Mouse (Mus musculus) kidney, embryonic 14.5 days (tissue): Measurements from ENCODE around the gene Oas3. TPM values are rescaled to one million over a fixed set of nuclear protein-coding genes. Genes with fewer than 3 reads are reported as not detected.
A peak's percentile ranks its signal among the peaks of the same experiment; 100 is the strongest.

Experiments used
- ATAC-seq: fragments of 200-750 bp; cut with Nextera tagmentation; 2 replicates; pipeline ENCODE4 v1.8.0; 2017; ENCODE audit warnings: moderate number of reproducible peaks, mild to moderate bottlenecking, moderate TSS enrichment, moderate library complexity; ENCODE audit not compliant: low FRiP score, low TSS enrichment
- H3K27ac ChIP-seq: fragments of 300-500 bp; sonication (generic); 2 replicates; pipeline ENCODE4 v1.5.1; 2014; ENCODE audit warnings: low read depth, mild to moderate bottlenecking, low read length, moderate library complexity, mixed read lengths
- H3K27me3 ChIP-seq: fragments of 300-500 bp; sonication (generic); 2 replicates; pipeline ENCODE4 v1.6.1; 2014; ENCODE audit warnings: mild to moderate bottlenecking, low read length; ENCODE audit not compliant: control insufficient read depth, insufficient read depth
- H3K36me3 ChIP-seq: fragments of 300-500 bp; sonication (generic); 2 replicates; pipeline ENCODE4 v1.6.1; 2014; ENCODE audit warnings: low read length, mixed read lengths; ENCODE audit not compliant: control insufficient read depth, insufficient read depth
- H3K4me1 ChIP-seq: fragments of 300-500 bp; sonication (generic); 2 replicates; pipeline ENCODE4 v1.6.1; 2014; ENCODE audit warnings: low read length, mixed read lengths; ENCODE audit not compliant: control insufficient read depth, insufficient read depth
- H3K4me2 ChIP-seq: fragments of 300-500 bp; sonication (generic); replicated peaks from 2 replicates; pipeline ENCODE4 v1.6.1; 2014; ENCODE audit warnings: low read depth, mild to moderate bottlenecking, low read length
- H3K4me3 ChIP-seq: fragments of 300-500 bp; sonication (generic); 2 replicates; pipeline ENCODE4 v1.5.1; 2014; ENCODE audit warnings: mild to moderate bottlenecking, low read length
- H3K9ac ChIP-seq: fragments of 300-500 bp; sonication (generic); 2 replicates; pipeline ENCODE4 v1.6.1; 2014; ENCODE audit warnings: low read depth, mild to moderate bottlenecking, low read length, moderate library complexity
- H3K9me3 ChIP-seq: fragments of 300-500 bp; sonication (generic); 2 replicates; pipeline ENCODE4 v1.6.1; 2016; ENCODE audit warnings: low read length; ENCODE audit not compliant: control insufficient read depth
- WGBS: fragments of 180-500 bp; shearing (Covaris S2); extraction: QIAGEN DNeasy Blood & Tissue Kit; methylation state at CpG from one replicate; pipeline ENCODE4 v1.1.7; 2014; 5-methylcytosine and 5-hydroxymethylcytosine counted together
- polyA plus RNA-seq: library from polyadenylated mRNA; unstranded; fragments of >200 nt; fragmentation: Nextera tagmentation; extraction: Ambion mirVana; gene quantifications from 2 replicates; pipeline ENCODE4 v1.2.1, GENCODE M21; 2014

Gene Oas3
- polyA plus RNA-seq, 1 experiment from 2014 or later: not detected

DNA sequence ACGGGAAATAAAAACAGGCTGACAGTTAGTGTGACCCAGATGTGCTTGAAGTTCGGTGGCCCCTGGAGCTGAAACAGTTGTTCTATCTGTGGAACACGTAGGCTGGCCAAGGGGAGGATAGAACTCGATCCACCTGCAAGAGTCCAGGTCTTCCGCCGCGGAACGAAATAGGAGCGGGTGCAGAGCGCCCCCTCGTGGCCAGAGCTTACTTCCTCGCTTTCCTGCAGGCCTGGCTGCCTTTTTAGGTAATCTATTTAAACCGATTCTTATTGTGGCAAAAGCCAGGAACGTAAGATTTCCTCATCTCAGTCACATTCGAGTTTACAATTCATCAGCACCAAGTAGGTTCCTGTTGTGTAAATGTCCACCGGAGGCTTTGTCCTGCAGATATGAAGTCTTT is 63.1 kb downstream of the Oas3 start:
- Histone ChIP-seq H3K9ac (no peak overlapping the region), H3K27me3 (peaks cover 43% of the 10 kb centered on the region), H3K4me2 (no peak overlapping the region), H3K9me3 (no peaks in the 10 kb centered on the region), H3K4me3 (no peak overlapping the region), H3K27ac (no peak overlapping the region), H3K4me1 (peaks cover 18% of the 10 kb centered on the region; the same call in 1 of the 2 replicates), H3K36me3 (no peaks in the 10 kb centered on the region)
- 4% methylated on average over 16 of the region's 16 CpGs for WGBS
- ATAC-seq: no peak

DNA sequence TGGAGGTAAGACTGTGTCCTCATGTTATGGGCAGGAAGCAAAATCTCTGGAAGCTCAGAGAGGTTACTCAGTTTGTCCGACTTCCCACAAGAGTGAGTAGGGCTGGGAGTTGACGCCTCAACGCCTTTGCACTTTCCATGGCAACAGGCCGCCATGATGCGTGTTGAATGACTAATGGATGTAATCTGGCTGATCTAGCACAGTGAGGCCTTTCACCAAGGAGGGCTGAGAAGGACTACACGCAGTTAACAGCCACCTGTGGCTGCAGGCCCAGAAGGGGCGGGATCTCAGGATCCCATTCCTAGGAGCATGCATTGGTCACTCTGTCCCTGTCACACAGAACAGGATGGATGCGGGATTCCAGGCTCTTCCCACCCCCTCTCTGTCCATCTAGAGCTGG is 64.7 kb downstream of the Oas3 start:
- H3K9me3 ChIP-seq: no peaks in the 10 kb centered on the region
- WGBS: 63% methylated on average over 8 of the region's 8 CpGs
- no peak overlapping the region for H3K4me2 ChIP-seq
- peaks cover 18% of the 10 kb centered on the region; the same call in 1 of the 2 replicates for H3K4me1 ChIP-seq
- no peak overlapping the region for H3K4me3 ChIP-seq
- ATAC-seq: no peak
- no peak overlapping the region for H3K27ac ChIP-seq
- peaks cover 43% of the 10 kb centered on the region for H3K27me3 ChIP-seq
- H3K9ac ChIP-seq: no peak overlapping the region
- H3K36me3 ChIP-seq: no peaks in the 10 kb centered on the region

DNA sequence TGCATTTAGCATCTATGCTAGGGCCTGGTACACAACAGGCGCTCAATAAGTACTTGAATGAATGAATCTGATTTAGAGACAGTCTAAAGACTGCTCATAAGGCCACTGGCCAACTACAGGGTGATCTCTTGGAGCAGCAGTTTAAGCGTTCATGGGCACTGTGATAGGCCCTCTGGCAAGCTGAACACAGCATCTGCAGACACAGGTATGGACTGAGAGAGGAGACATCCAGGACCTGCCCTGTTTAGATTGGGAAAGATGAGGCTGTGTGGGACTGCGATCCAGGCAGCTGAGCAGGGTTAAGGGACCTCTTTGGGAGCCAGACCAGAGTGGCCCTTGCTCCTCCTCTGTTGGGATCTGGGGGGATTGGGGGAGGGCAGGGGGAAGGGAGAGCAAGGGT is 65.6 kb downstream of the Oas3 start, which contains the start of gene Dtx1:
Dtx1 (minus strand) TSS at position 101 of the 400 bp plus-strand sequence.
- no peak within 1 kb of the TSS for H3K27ac ChIP-seq
- peak within 1 kb of the TSS; percentile 55 for H3K9ac ChIP-seq
- 36% methylated on average over 3 of the region's 3 CpGs for WGBS
- H3K27me3 ChIP-seq: peaks cover 43% of the 10 kb centered on the region
- ATAC-seq: peak; percentile 28; the same call in 1 of the 2 replicates
- H3K9me3 ChIP-seq: no peaks in the 10 kb centered on the region
- no peaks in the 10 kb centered on the region for H3K36me3 ChIP-seq
- peaks cover 21% of the 10 kb centered on the region; the same call in 1 of the 2 replicates for H3K4me1 ChIP-seq
- peak within 1 kb of the TSS; percentile 50 for H3K4me3 ChIP-seq
- peak within 1 kb of the TSS; percentile 90 for H3K4me2 ChIP-seq

DNA sequence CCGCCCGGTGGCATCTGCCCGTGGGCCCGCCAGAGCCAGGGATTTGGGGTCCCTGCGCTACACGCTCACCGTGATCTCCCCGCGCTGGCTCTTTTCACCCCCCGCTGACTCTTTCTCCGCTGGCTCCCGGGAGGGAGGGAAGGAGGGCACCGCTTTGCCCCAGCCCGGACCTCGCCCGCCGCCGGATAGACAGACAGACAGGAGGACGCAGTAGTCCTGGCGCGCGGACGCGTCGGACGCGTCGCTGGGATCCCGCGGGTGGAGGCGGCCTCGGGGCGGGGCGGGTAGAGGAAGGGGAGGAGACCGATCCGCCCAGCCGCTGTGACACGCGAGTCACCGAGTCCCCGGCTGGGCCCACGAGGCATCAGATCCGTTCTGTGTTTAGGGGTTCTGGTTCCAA is 66.0 kb downstream of the Oas3 start:
- no peaks in the 10 kb centered on the region for H3K36me3 ChIP-seq
- peak overlapping the region; percentile 55 for H3K9ac ChIP-seq
- WGBS: under 1% methylated on average over 42 of the region's 43 CpGs
- peaks cover 25% of the 10 kb centered on the region for H3K4me1 ChIP-seq
- H3K9me3 ChIP-seq: no peaks in the 10 kb centered on the region
- no peak for ATAC-seq
- H3K27ac ChIP-seq: no peak overlapping the region
- peak overlapping the region; percentile 50 for H3K4me3 ChIP-seq
- peak overlapping the region; percentile 90 for H3K4me2 ChIP-seq
- H3K27me3 ChIP-seq: peaks cover 43% of the 10 kb centered on the region

DNA sequence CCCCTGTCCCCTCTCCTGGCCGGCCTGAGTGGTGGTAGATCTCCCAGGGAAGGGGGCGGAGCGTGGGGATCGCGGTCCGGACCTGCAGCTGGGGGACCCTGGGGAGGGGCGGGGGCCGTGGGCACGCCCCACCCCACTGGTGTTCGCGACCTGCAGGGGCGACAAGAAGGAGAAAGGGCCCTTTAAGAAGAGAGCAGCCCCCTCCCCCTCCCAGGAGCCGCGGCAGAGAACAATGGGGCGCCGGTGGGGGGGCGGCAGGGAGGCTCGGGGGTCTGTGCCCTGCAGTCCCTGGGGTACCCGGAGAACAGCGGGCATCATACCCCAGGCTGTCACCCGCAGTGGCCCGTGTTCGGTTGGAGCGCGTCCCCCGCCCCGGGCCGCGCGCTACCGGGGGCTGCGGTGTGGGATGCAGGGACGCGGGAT is 66.6 kb downstream of the Oas3 start:
- H3K4me2 ChIP-seq: peak overlapping the region; percentile 90
- peaks cover 43% of the 10 kb centered on the region for H3K27me3 ChIP-seq
- H3K4me3 ChIP-seq: peak overlapping the region; percentile 50
- H3K27ac ChIP-seq: no peak overlapping the region
- WGBS: under 1% methylated on average over 27 of the region's 34 CpGs
- H3K36me3 ChIP-seq: no peaks in the 10 kb centered on the region
- H3K4me1 ChIP-seq: peaks cover 25% of the 10 kb centered on the region
- H3K9ac ChIP-seq: peak overlapping the region; percentile 55
- ATAC-seq: no peak
- no peaks in the 10 kb centered on the region for H3K9me3 ChIP-seq

DNA sequence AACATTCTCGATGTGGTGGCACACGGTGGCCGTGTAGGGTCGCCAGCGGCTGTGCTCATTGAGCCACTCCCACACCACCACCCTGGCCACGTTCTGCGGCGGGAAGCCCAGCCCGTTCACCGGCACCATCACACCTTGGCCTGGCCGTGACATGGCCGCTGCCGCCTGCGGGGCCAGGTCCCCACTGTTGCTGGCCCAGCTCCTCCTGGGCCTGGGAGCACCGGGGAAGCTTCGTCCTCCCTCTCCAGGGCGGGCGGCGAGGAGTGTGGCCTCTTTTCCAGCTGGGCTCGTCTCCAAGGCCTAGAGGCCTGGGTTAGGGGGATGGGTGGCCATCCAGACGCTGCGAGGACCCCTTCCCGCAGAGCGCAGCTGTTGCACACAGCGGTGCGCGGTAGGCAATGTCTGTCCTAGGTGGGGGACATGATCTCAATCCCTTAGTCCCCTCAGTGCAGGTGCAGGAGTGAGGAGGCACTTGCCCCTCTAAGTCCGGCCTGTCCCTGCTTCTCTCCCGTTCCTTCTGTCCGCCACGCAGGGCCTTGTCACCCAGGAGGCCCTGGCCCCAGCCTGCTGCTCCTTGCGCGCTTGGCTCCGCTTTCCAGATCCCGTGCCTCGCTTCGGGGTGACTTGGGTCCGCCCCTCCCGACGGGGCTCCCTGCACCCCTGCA is 67.2 kb downstream of the Oas3 start:
- Histone ChIP-seq H3K9me3 (no peaks in the 10 kb centered on the region), H3K27ac (no peak overlapping the region), H3K27me3 (peaks cover 43% of the 10 kb centered on the region), H3K4me1 (peaks cover 25% of the 10 kb centered on the region), H3K4me3 (peak overlapping the region; percentile 50), H3K9ac (peak overlapping the region; percentile 55), H3K36me3 (no peaks in the 10 kb centered on the region), H3K4me2 (peak overlapping the region; percentile 90)
- peak; percentile 28; the same call in 1 of the 2 replicates for ATAC-seq
- 1% methylated on average over 40 of the region's 40 CpGs for WGBS

DNA sequence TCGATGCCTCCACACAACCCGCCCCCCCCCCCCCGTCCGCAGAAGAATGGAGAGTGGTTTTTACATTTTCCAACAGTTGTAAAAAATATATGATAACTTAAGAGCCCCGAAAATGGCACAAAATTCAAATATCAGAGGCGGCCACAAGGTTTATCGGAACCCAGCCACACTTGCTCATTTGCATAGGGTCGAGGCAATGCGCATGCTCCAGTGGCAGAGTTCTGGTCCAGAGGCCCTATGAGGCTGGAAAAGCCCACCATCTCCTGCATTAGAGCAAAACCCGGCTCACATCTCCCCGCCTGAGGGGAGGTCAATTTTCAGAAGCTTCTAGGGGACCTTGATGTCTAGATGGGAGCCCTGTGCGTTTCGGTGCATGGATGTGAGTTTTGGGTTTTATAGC is 70.5 kb downstream of the Oas3 start:
- peaks cover 24% of the 10 kb centered on the region for H3K27me3 ChIP-seq
- no peak for ATAC-seq
- H3K27ac ChIP-seq: no peak overlapping the region
- peak overlapping the region; percentile 20 for H3K4me3 ChIP-seq
- H3K36me3 ChIP-seq: no peaks in the 10 kb centered on the region
- peaks cover 25% of the 10 kb centered on the region for H3K4me1 ChIP-seq
- peak overlapping the region; percentile 41 for H3K4me2 ChIP-seq
- H3K9me3 ChIP-seq: no peaks in the 10 kb centered on the region
- whole genome bisulfite sequencing: 37% methylated on average over 13 of the region's 13 CpGs
- H3K9ac ChIP-seq: peak overlapping the region; percentile 32; the same call in 1 of the 2 replicates

DNA sequence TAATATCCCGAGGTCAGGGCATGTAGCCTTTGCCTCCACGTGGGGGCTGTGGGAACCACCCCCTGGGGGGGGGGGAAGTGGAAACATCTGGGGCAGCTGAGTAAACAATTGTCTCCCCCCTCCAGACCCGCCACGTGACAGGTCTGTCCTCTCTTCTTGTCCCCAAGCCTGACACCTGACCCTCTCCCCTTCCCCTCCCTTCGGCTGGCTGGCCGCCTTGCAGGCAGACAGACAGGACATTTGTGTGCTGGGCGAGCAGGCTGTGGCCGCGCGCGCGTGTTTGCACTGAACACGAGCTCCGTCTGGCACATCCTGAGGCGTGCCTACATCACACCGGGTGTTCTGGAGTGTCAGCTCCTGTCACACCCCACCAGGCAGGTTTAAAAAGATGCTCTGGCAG is 70.9 kb downstream of the Oas3 start:
- no peaks in the 10 kb centered on the region for H3K36me3 ChIP-seq
- H3K9me3 ChIP-seq: no peaks in the 10 kb centered on the region
- no peak overlapping the region for H3K27ac ChIP-seq
- WGBS: 3% methylated on average over 16 of the region's 16 CpGs
- H3K4me2 ChIP-seq: peak overlapping the region; percentile 41
- peaks cover 22% of the 10 kb centered on the region for H3K4me1 ChIP-seq
- peak overlapping the region; percentile 20 for H3K4me3 ChIP-seq
- peaks cover 20% of the 10 kb centered on the region for H3K27me3 ChIP-seq
- ATAC-seq: peak; percentile 48
- H3K9ac ChIP-seq: peak overlapping the region; percentile 32; the same call in 1 of the 2 replicates

DNA sequence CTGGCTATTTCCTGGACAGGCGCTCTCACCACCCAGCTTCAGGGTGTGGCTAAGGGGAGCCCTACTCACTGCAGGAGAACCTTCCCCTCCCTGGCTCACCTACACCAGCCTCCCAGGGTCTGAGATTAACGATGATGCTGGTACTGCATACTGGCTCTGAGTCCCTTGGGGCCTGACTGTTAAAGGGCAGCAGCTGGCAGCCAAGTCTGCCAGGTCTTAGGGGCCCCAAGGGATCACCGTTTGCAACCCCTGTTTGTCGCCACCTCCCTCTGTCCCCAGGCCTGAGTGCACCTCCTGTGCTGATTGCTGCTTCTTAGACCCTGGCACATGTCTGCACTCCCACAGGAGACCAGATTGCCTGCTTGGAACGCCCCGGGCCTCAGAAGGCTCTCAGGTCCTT is 73.0 kb downstream of the Oas3 start:
- no peak overlapping the region for H3K27ac ChIP-seq
- H3K36me3 ChIP-seq: no peaks in the 10 kb centered on the region
- H3K4me1 ChIP-seq: peaks cover 8% of the 10 kb centered on the region
- H3K27me3 ChIP-seq: peaks cover 5% of the 10 kb centered on the region; the same call in 1 of the 2 replicates
- H3K9ac ChIP-seq: no peak overlapping the region
- no peak overlapping the region for H3K4me3 ChIP-seq
- no peak overlapping the region for H3K4me2 ChIP-seq
- 50% methylated on average over 6 of the region's 6 CpGs for WGBS
- no peaks in the 10 kb centered on the region for H3K9me3 ChIP-seq
- no peak for ATAC-seq
